Mouse (Mus musculus) liver, embryonic 14.5 days (tissue): ENCODE measurements around the gene Msx1. TPM values are rescaled to one million over a fixed set of nuclear protein-coding genes. Genes with fewer than 3 reads are reported as not detected.

Experiments
- ATAC-seq: fragments of 200-750 bp; cut with Nextera tagmentation; 2 replicates; pipeline ENCODE4 v1.8.0; 2017; ENCODE audit warnings: moderate number of reproducible peaks, mild to moderate bottlenecking, moderate library complexity; ENCODE audit not compliant: insufficient read depth
- DNase-seq, 3 experiments: peaks; one replicate each; pipeline ENCODE4 v3.0.0-alpha.2; 2012 to 2013; ENCODE audit warnings: low read depth in 3 of 3, low spot score in 3 of 3
- H3K27ac ChIP-seq: fragments of 300-500 bp; sonication (generic); 2 replicates; pipeline ENCODE4 v1.5.1; 2014; ENCODE audit warnings: moderate library complexity, mild to moderate bottlenecking, control low read depth, inconsistent platforms
- H3K27me3 ChIP-seq: fragments of 300-500 bp; sonication (generic); 2 replicates; pipeline ENCODE4 v1.6.1; 2014; ENCODE audit warnings: mild to moderate bottlenecking, low read length, moderate library complexity; ENCODE audit not compliant: control insufficient read depth, insufficient read depth
- H3K36me3 ChIP-seq: fragments of 300-500 bp; sonication (generic); replicated peaks from 2 replicates; pipeline ENCODE4 v1.6.1; 2014; ENCODE audit warnings: low read depth; ENCODE audit not compliant: control insufficient read depth, insufficient read depth
- H3K4me1 ChIP-seq, 2 experiments: fragments of 200-500 bp in 1 of 2; fragments of 300-500 bp in 1 of 2; sonication (generic) in 1 of 2; replicated peaks; 2 replicates each; pipeline ENCODE4 v1.6.1; 2012 to 2014; ENCODE audit warnings: antibody characterized with exemption in 1 of 2, inconsistent platforms in 1 of 2, low read length in 1 of 2; ENCODE audit not compliant: control insufficient read depth in 2 of 2, insufficient read depth in 2 of 2
- H3K4me2 ChIP-seq: fragments of 300-500 bp; sonication (generic); 2 replicates; pipeline ENCODE4 v1.6.1; 2014; ENCODE audit warnings: low read depth, mild to moderate bottlenecking, control low read depth, moderate library complexity
- H3K4me3 ChIP-seq, 2 experiments: fragments of 200-500 bp in 1 of 2; fragments of 300-500 bp in 1 of 2; sonication (generic) in 1 of 2; 2 replicates each; pipeline ENCODE4 v1.5.1; 2012 to 2014; ENCODE audit warnings: low read depth in 2 of 2, low read length in 2 of 2, mild to moderate bottlenecking in 2 of 2, control low read depth in 1 of 2, inconsistent platforms in 1 of 2, moderate library complexity in 1 of 2; ENCODE audit not compliant: insufficient read depth in 1 of 2
- H3K9ac ChIP-seq: fragments of 300-500 bp; sonication (generic); replicated peaks from 2 replicates; pipeline ENCODE4 v1.6.1; 2014; ENCODE audit warnings: mild to moderate bottlenecking, control low read depth, moderate library complexity
- H3K9me3 ChIP-seq: fragments of 300-500 bp; sonication (generic); 2 replicates; pipeline ENCODE4 v1.6.1; 2016; ENCODE audit warnings: low read length, mixed read lengths; ENCODE audit not compliant: control insufficient read depth
- CTCF ChIP-seq: IDR thresholded peaks from 2 replicates; pipeline ENCODE4 v1.5.1; 2016; ENCODE audit warnings: antibody characterized with exemption, low read depth, control low read depth
- EP300 ChIP-seq: IDR thresholded peaks from 2 replicates; pipeline ENCODE4 v1.6.1; 2016; ENCODE audit warnings: antibody characterized with exemption, low read depth
- WGBS: fragments of 180-500 bp; shearing (Covaris S2); extraction: QIAGEN DNeasy Blood & Tissue Kit; methylation state at CpG from one replicate; pipeline ENCODE4 v1.1.7; 2014; ENCODE audit not compliant: insufficient replicate concordance; 5-methylcytosine and 5-hydroxymethylcytosine counted together
- polyA plus RNA-seq, 2 experiments: library from polyadenylated mRNA; depleted of rRNA in 1 of 2; stranded (reverse) in 1 of 2; unstranded in 1 of 2; fragments of >200 nt; fragmentation: Nextera tagmentation in 1 of 2; extraction: Ambion mirVana in 1 of 2; gene quantifications; 2 replicates each; pipeline versions ENCODE4 v1.2.1 to v1.2.3; 2012 to 2014

Gene Msx1
- polyA plus RNA-seq, 2 experiments, result 0.05 to 0.18 TPM

DNA sequence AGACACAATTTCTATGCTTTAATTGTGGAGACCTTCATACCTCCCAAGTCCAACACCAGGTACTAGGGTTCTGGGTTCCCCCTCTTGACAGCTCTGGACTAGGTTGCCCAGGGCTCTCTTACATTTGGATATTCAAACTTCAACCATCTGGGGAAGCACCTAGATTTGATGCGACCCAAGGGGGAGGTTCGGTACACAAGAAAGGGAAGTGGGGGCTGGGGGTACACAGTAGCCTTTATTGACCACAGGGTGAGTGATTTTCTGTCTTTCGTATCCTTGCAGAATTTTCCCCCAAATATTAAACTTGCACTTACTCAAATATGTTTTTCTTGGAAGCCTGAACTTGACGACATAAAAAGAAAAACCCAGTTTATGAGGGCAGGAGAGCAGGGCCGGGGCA lies 4.8 kb downstream of the Msx1 start:
- Histone ChIP-seq H3K4me2 (no peak overlapping the region), H3K27ac (no peak overlapping the region), H3K36me3 (no peaks in the 10 kb centered on the region), H3K27me3 (peaks cover 93% of the 10 kb centered on the region), H3K4me1 (no peaks in the 10 kb centered on the region), H3K9ac (no peak overlapping the region), H3K4me3 (no peak overlapping the region), H3K9me3 (no peaks in the 10 kb centered on the region)
- ATAC-seq, result no peak
- no peak for DNase-seq
- WGBS, result 23% methylated on average over 5 of the region's 5 CpGs
- TF ChIP-seq CTCF, result no peak
- no peak for TF ChIP-seq EP300

DNA sequence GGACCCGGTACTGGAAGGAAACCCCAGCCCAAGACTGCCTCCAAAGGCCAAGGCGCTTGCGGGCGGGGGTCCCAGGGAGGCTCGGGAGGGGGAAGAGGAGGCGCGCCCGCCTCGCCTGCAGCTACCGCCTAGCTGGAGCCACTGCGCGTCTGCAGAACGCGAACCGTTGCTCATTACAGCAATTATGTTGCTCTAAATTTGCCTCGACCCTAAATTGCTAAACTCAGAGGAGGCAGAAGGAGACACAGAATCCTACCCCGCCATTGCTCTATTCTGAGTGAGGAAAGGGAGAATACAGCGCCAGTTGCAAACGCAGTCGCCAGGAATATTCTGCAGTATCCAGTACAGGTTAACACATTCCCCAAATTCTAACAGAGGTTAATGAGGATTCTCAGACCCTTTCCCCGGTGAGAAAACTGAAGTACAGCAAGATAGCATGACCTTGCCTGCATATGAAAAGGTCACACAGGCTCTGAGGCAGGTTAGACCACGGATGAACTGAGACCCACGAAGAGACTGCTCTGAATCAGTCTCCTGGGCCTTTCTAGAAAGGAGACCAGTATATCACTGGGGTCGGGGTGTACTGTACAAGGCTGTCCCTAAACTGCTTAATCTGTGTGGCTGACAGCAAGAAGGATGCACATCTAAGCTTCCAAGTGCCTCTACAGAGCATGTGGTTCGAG lies 5.7 kb downstream of the Msx1 start:
- Histone ChIP-seq H3K27ac (no peak overlapping the region), H3K9ac (no peak overlapping the region), H3K36me3 (no peaks in the 10 kb centered on the region), H3K27me3 (peaks cover 84% of the 10 kb centered on the region), H3K4me1 (no peaks in the 10 kb centered on the region), H3K9me3 (no peaks in the 10 kb centered on the region), H3K4me3 (no peak overlapping the region), H3K4me2 (no peak overlapping the region)
- 4% methylated on average over 25 of the region's 25 CpGs for WGBS
- no peak for DNase-seq
- ATAC-seq, result no peak
- TF ChIP-seq CTCF (no peak), EP300 (no peak)

DNA sequence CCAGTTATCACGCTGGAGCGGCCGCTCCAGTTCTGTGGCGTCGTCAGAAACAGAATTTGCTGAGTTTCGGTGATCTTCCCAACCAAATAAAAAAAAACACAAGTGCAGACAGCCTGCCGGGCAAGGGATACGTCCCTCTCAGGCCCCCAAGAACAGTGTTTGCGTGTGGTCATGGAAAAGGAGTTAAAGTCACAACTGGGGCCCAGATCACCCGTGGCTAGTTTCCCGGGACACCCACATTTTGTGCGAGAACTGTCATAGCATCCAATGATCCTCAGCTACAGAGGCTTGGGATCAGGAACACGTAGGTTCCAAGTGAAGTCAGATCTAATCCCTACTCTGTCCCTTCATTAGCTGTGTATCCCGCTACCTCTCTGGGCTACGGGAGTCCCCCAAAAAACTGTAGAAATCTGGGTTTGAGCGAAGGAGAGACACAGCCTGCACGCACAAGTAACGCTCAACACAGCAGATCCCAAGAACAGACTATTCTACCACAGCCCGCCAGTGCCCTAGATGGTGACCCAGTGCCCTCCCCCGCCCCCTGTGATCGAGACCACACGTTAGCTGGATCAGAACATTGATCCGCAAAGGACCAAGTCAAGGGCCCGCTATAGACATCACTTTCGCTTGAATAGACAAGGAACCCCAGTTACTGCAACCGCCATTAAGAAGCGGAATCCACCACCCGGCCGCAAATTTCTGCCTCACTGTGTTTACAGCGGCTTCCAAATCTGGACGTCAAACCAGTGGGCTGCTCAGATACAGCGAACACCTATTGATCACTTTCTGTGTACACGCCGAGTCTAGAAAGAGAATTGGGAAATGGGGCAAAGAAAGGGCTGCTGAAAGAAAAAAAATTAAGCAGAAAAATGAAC lies 6.5 kb downstream of the Msx1 start:
- Histone ChIP-seq H3K9me3 (no peaks in the 10 kb centered on the region), H3K27ac (no peak overlapping the region), H3K27me3 (peaks cover 77% of the 10 kb centered on the region), H3K9ac (no peak overlapping the region), H3K4me1 (no peaks in the 10 kb centered on the region), H3K4me3 (no peak overlapping the region), H3K36me3 (no peaks in the 10 kb centered on the region), H3K4me2 (no peak overlapping the region)
- no peak for TF ChIP-seq EP300
- WGBS, result 5% methylated on average over 34 of the region's 34 CpGs
- ATAC-seq, result no peak
- DNase-seq, result no peak

DNA sequence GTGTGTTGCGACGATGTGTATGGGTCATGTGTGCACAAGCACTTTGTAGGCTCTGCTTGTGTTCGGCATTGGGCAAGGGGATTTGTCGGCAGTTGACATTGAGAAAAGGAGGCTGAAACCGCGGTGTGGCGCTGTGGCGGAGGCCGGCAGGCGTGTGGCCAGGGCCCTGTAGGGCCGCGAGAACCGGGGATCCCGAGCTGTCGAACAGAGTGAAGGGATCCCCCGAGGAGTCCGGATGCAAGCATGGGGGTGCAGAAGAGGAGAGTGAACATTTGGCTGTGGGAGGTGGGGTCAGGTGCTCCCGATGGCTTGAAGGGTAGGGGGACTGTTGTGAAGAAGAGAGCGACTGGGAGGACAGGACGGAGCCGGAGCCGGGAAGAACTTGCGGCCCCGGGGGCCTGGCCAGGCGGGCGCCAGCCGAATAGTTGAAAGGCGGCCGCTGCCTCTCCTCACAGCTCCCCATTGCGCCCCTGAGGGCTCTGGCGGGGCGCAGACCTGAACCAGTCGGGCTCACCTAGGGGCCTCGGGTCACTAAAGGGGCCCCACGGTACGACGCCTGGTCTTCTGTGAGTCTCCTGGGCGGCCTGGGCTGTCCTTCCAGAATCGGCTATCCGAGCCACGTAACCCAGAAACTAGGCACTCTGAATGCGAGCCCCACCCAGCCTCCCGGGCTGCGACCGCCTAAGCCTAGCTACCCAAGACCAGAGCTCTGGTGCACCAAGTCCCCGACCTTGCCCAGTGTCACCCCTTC lies 7.3 kb downstream of the Msx1 start:
- Histone ChIP-seq H3K27ac (no peak overlapping the region), H3K36me3 (no peaks in the 10 kb centered on the region), H3K9me3 (no peaks in the 10 kb centered on the region), H3K4me3 (no peak overlapping the region), H3K4me2 (no peak overlapping the region), H3K9ac (no peak overlapping the region), H3K27me3 (peaks cover 68% of the 10 kb centered on the region), H3K4me1 (no peaks in the 10 kb centered on the region)
- DNase-seq (no peak), ATAC-seq (no peak)
- TF ChIP-seq CTCF, result 0 out of 2 replicates have a peak, but pooled peaks have one; percentile 22
- no peak for TF ChIP-seq EP300
- WGBS, result 2% methylated on average over 45 of the region's 46 CpGs

DNA sequence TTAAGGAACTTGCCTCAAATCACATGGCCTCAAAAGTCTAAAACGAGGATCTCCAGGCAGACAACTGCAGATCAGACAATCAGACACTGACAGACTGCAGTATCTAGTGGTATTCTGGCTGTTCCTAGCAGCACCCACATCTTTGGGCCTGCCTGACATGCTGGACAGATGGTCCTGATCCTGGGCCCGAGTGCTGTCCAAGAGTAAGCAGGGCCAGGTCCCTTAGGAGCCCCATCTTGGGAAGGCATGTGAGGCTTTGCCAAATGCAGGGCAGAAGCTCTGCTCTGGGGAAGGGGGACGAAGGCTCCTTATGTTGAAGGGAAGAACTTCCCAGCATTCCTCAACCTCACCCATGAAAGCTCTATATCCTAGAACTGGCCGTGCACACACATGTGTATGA lies 8.5 kb downstream of the Msx1 start:
- Histone ChIP-seq H3K36me3 (no peaks in the 10 kb centered on the region), H3K4me1 (no peaks in the 10 kb centered on the region), H3K4me3 (no peak overlapping the region), H3K27ac (no peak overlapping the region), H3K27me3 (peaks cover 57% of the 10 kb centered on the region), H3K9ac (no peak overlapping the region), H3K4me2 (no peak overlapping the region), H3K9me3 (no peaks in the 10 kb centered on the region)
- DNase-seq, result no peak
- TF ChIP-seq EP300, result no peak
- TF ChIP-seq CTCF, result no peak
- WGBS, result 53% methylated on average over 4 of the region's 4 CpGs
- no peak for ATAC-seq
